Mouse (Mus musculus): ENCODE data around the gene Magee1.

DNA sequence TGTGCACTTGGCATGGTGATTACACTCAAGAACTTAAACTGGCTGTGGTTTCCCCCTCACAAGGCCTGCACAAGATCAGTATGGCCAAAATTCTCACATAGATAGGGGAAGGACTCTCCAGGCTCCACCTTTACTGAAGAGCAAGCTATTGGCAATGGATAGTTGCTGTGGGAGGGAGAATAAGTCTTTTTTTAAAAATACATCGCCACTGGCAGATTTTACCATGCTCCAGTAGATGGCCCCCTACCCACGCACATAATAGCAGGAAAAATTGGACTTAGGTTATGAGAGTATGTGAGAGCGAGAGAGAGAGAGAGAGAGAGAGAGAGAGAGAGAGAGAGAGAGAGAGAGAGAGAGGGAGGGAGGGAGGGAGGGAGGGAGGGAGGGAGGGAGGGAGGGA lies 4.7 kb downstream of the Magee1 start:
- TF ChIP-seq CTCF (IDR thresholded peaks at IDR 0.05; ENCODE audit: insufficient read depth, low read length) (no peak), POLR2A (IDR thresholded peaks at IDR 0.05; ENCODE audit: borderline replicate concordance, extremely low read depth, low read depth, low read length) (no peak)
